Mouse (Mus musculus): ENCODE data around the gene Shank1.

Gene Shank1

GRCm38 (mm10) chr7:44304775-44305641, 5.0 kb upstream of the Shank1 start:
- peak; percentile 93 to 94 for DNase-seq (ENCODE audit: low spot score in 2 of 2)

GRCm38 (mm10) chr7:44305686-44306085, 4.4 kb upstream of the Shank1 start:
- no peak for DNase-seq (ENCODE audit: low spot score in 2 of 2)

GRCm38 (mm10) chr7:44306516-44307240, 3.4 kb upstream of the Shank1 start, which contains the start of gene Clec11a:
TSS of gene Clec11a (minus strand) at chr7:44306902.
- DNase-seq (ENCODE audit: low spot score in 2 of 2), result no peak

- DNase-seq (ENCODE audit: low spot score in 2 of 2), result no peak
Observed at GRCm38 (mm10) chr7:44307261-44308020, 2.6 kb upstream of the Shank1 start.

GRCm38 (mm10) chr7:44310285-44310877, 328 bp downstream of the Shank1 start:
- no peak for DNase-seq (ENCODE audit: low spot score in 2 of 2)

- DNase-seq (ENCODE audit: low spot score in 2 of 2), result no peak
Observed at GRCm38 (mm10) chr7:44310878-44311712, 1.0 kb downstream of the Shank1 start.

GRCm38 (mm10) chr7:44311713-44312304, 1.8 kb downstream of the Shank1 start:
- no peak for DNase-seq (ENCODE audit: low spot score in 2 of 2)

GRCm38 (mm10) chr7:44312484-44312883, 2.4 kb downstream of the Shank1 start:
- no peak for DNase-seq (ENCODE audit: low spot score in 2 of 2)

GRCm38 (mm10) chr7:44317913-44318312, 7.9 kb downstream of the Shank1 start:
- peak in 1 of 2 experiments; percentile 34 for DNase-seq (ENCODE audit: low spot score in 2 of 2)

- DNase-seq (ENCODE audit: low spot score in 2 of 2), result no peak
Observed at GRCm38 (mm10) chr7:44320886-44321285, 10.8 kb downstream of the Shank1 start.

GRCm38 (mm10) chr7:44322290-44322689, 12.2 kb downstream of the Shank1 start:
- DNase-seq (ENCODE audit: low spot score in 2 of 2), result no peak

GRCm38 (mm10) chr7:44326614-44327013, 16.6 kb downstream of the Shank1 start:
- DNase-seq (ENCODE audit: low spot score in 2 of 2), result no peak

- DNase-seq (ENCODE audit: low spot score in 2 of 2), result no peak
Observed at GRCm38 (mm10) chr7:44332336-44332735, 22.3 kb downstream of the Shank1 start.

GRCm38 (mm10) chr7:44334139-44334538, 24.1 kb downstream of the Shank1 start:
- DNase-seq (ENCODE audit: low spot score in 2 of 2), result no peak

GRCm38 (mm10) chr7:44335031-44335878, 25.2 kb downstream of the Shank1 start:
- no peak for DNase-seq (ENCODE audit: low spot score in 2 of 2)

GRCm38 (mm10) chr7:44336046-44337021, 26.3 kb downstream of the Shank1 start:
- DNase-seq (ENCODE audit: low spot score in 2 of 2), result no peak

GRCm38 (mm10) chr7:44337121-44337849, 27.2 kb downstream of the Shank1 start:
- DNase-seq (ENCODE audit: low spot score in 2 of 2), result no peak

- no peak for DNase-seq (ENCODE audit: low spot score in 2 of 2)
Observed at GRCm38 (mm10) chr7:44340226-44340625, 30.2 kb downstream of the Shank1 start.
